ENCODE assay signal across 9 mouse cellular contexts in the genomic region with DNA sequence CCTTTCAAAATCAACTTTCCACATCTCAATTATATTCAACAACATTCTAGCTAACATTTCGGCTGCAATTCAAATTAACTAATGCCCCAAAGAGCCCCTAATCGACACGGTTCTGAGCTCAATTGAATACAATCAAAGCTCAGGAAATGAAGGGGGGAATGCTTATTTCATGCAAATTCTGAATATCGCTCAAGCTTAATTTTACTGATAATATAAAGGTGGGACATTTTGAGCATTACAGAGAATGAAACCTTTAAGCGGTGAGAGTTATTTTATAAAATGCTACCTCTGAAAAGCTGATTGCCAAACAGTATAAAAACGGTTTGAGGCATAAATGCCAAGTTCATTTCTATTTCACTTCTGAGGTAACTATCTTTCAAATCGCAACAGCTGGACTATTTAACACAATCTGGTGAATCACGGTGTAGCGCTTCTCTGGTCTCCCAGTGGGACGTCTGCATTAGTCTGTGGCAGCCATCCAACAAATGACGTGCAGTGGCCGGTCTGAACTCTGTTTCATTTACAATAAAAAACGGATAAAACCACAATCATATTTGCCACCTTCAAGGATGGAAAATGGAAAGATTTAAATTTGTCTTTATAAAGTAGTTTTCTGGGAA. TPM values are rescaled to one million over a fixed set of nuclear protein-coding genes. Genes with fewer than 3 reads are reported as not detected.
DNase-seq lines count a peak whose midpoint lies in the region; ATAC-seq and TF ChIP-seq lines count a peak whose summit lies in the region.
"Had no signal": no experiment of that assay in that cellular context is flagged by ENCODE, and none has a peak within 500 bp of the region (broad histone marks: within the 10 kb centered on the region; RNA-seq: fewer than 3 reads in every experiment).

No protein-coding gene starts in this region.

- H3K27me3 ChIP-seq in forebrain, embryonic 16.5 days (replicated peaks; ENCODE audit: control insufficient read depth, insufficient read depth, low read length): peaks cover 8% of the 10 kb centered on the region
- no peaks in the 10 kb centered on the region for H3K27me3 ChIP-seq in liver, postnatal 0 days (ENCODE audit: insufficient read depth, low read length)

- H3K9ac ChIP-seq in forebrain, embryonic 16.5 days (replicated peaks; ENCODE audit: low read depth, low read length): no peak overlapping the region
- H3K9ac ChIP-seq in liver, postnatal 0 days (replicated peaks): no peak overlapping the region
- H3K9ac ChIP-seq: limb, embryonic 12.5 days had no signal

- no peaks in the 10 kb centered on the region for H3K36me3 ChIP-seq in forebrain, embryonic 16.5 days (ENCODE audit: control insufficient read depth, insufficient read depth)
- H3K36me3 ChIP-seq in liver, postnatal 0 days (replicated peaks; ENCODE audit: insufficient read depth, low read length): no peaks in the 10 kb centered on the region
- H3K36me3 ChIP-seq: limb, embryonic 12.5 days had no signal

- H3K4me1 ChIP-seq in forebrain, embryonic 16.5 days (replicated peaks; ENCODE audit: control insufficient read depth, insufficient read depth, low read length): peaks cover 20% of the 10 kb centered on the region
- no peaks in the 10 kb centered on the region for H3K4me1 ChIP-seq in liver, postnatal 0 days (ENCODE audit: insufficient read depth)

- peak; percentile 16 for DNase-seq in kidney, postnatal 14 days
- DNase-seq in kidney, adult 11 months: no peak
- peak; percentile 71 for DNase-seq in A20 (ENCODE audit: low read depth, low spot score)
- peak; percentile 39 to 48 for DNase-seq in adrenal gland, adult 18-20 months (ENCODE audit: low spot score in 2 of 2)
- no peak for DNase-seq in liver, postnatal 0 days
- no peak for DNase-seq in thymus, postnatal 0 days (ENCODE audit: low spot score)

- 8% methylated on average over 13 of the region's 13 CpGs for WGBS in forebrain, embryonic 16.5 days
- WGBS in liver, postnatal 0 days (ENCODE audit: insufficient replicate concordance): 66% methylated on average over 13 of the region's 13 CpGs

- no peak for ATAC-seq in forebrain, embryonic 16.5 days
- no peak for ATAC-seq in liver, postnatal 0 days
- ATAC-seq in erythroid progenitor cell, adult 5-6 weeks (replicated peaks; ENCODE audit: low FRiP score, poor library complexity, severe bottlenecking): no peak

- peak overlapping the region; percentile 36 for H3K4me2 ChIP-seq in forebrain, embryonic 16.5 days (ENCODE audit: low read length)
- H3K4me2 ChIP-seq in liver, postnatal 0 days (ENCODE audit: low read depth, low read length): 0 out of 2 replicates have a peak overlapping the region, but pooled peaks have one; percentile 9
- H3K4me2 ChIP-seq: limb, embryonic 12.5 days had no signal

- TF ChIP-seq EP300 in liver, postnatal 0 days (IDR thresholded peaks at IDR 0.05; ENCODE audit: low read depth): no peak

- H3K27ac ChIP-seq in forebrain, embryonic 16.5 days (ENCODE audit: low read length): no peak overlapping the region
- no peak overlapping the region for H3K27ac ChIP-seq in liver, postnatal 0 days (ENCODE audit: low read depth)
- H3K27ac ChIP-seq: limb, embryonic 12.5 days had no signal

- H3K4me3 ChIP-seq in forebrain, embryonic 16.5 days (replicated peaks; ENCODE audit: low read length): no peak overlapping the region
- H3K4me3 ChIP-seq in liver, postnatal 0 days (ENCODE audit: low read depth, low read length): no peak overlapping the region
- H3K4me3 ChIP-seq: limb, embryonic 12.5 days had no signal

- no peak for TF ChIP-seq CTCF in liver, postnatal 0 days (IDR thresholded peaks at IDR 0.05; ENCODE audit: low read depth)

- no peaks in the 10 kb centered on the region for H3K9me3 ChIP-seq in forebrain, embryonic 16.5 days (ENCODE audit: control insufficient read depth, low read length)
- no peaks in the 10 kb centered on the region for H3K9me3 ChIP-seq in liver, postnatal 0 days (ENCODE audit: low read length)
- H3K9me3 ChIP-seq: limb, embryonic 12.5 days had no signal

RNA-seq across cellular contexts. Expression of a gene that starts 36.1 kb away (rescaled TPM):
- 100 to 1,000 TPM in 1 of 2 experiments, 10 to 100 TPM in 1; 60.3 to 148 TPM for total RNA-seq in adrenal gland, adult 18-20 months (2021)
- 67.5 and 69.7 TPM in 2 replicates for polyA plus RNA-seq in forebrain, embryonic 16.5 days (2015; fragmentation: Nextera tagmentation; extraction: Ambion mirVana)
- polyA plus RNA-seq in liver, postnatal 0 days (2015; fragmentation: Nextera tagmentation; extraction: Ambion mirVana): 0.21 and 0.28 TPM in 2 replicates
- total RNA-seq in erythroid progenitor cell, adult 5-6 weeks (2015; ENCODE audit: low replicate concordance): not detected in 2 replicates
- not detected in 2 replicates for total RNA-seq in erythroid progenitor cell, adult 5-6 weeks (2017; ENCODE audit: low replicate concordance)
- 0.72 and 0.99 TPM in 2 replicates for polyA plus RNA-seq in thymus, postnatal 0 days (2015; fragmentation: Nextera tagmentation; extraction: Ambion mirVana)

RNA-seq across cellular contexts. Expression of a gene that starts 36.3 kb away (rescaled TPM):
- total RNA-seq in adrenal gland, adult 18-20 months (2021): under 1 TPM; 0.30 to 0.42 TPM
- 1.6 and 1.7 TPM in 2 replicates for polyA plus RNA-seq in forebrain, embryonic 16.5 days (2015; fragmentation: Nextera tagmentation; extraction: Ambion mirVana)
- not detected in 2 replicates for polyA plus RNA-seq in liver, postnatal 0 days (2015; fragmentation: Nextera tagmentation; extraction: Ambion mirVana)
- total RNA-seq in erythroid progenitor cell, adult 5-6 weeks (2015; ENCODE audit: low replicate concordance): not detected in 2 replicates
- not detected in 2 replicates for total RNA-seq in erythroid progenitor cell, adult 5-6 weeks (2017; ENCODE audit: low replicate concordance)
- polyA plus RNA-seq in thymus, postnatal 0 days (2015; fragmentation: Nextera tagmentation; extraction: Ambion mirVana): 0.12 and 0.24 TPM in 2 replicates

Comparison
In these comparisons a context has a peak if more than half of its experiments do, and no peak if none do; other contexts are left out.
1. DNase-seq: peak in kidney, postnatal 14 days (single experiment), A20 (single experiment) and adrenal gland, adult 18-20 months (2 of 2); none in kidney, adult 11 months (single experiment), liver, postnatal 0 days (single experiment) and thymus, postnatal 0 days (single experiment).
2. RNA of a gene that starts 36.1 kb away (polyA plus RNA-seq): 67.5 to 69.7 TPM in forebrain, embryonic 16.5 days; 0.72 to 0.99 TPM in thymus, postnatal 0 days and 0.21 to 0.28 TPM in liver, postnatal 0 days; every median in the first group is over 10 times any median in the second.